Mouse (Mus musculus): ENCODE data around the gene Cenpp. TPM values are rescaled to one million over a fixed set of nuclear protein-coding genes. Genes with fewer than 3 reads are reported as not detected.

Gene Cenpp
- polyA plus RNA-seq, 1 experiment, result 11.2 TPM

DNA sequence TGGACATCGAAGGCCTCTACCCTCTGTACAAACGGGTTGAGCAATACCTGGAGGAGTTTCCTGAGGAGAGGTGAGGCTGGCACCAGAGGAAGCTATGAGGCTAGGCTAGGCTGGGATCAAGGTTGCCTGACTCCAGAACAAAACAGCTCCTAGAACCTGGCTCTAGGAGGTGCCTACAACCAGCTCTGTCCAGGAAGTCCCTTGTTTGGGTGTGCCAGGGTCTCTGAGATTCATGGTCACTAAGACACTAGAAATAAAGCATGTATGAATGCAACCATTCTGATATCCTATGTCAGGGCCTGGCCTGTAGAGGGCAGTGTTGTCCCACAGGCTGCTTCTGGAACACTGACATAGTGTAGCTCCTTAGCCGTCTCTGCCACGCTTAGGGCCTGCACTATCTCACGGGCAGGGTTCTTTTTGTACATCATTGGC is 203.3 kb downstream of the Cenpp start:
- TF ChIP-seq USF1 (IDR thresholded peaks at IDR 0.05; ENCODE audit: low read depth), result no peak
- TF ChIP-seq CTCF (IDR thresholded peaks at IDR 0.05; ENCODE audit: control insufficient read depth, insufficient read depth, insufficient read length), result peak; percentile 81
- Histone ChIP-seq H3K79me3 (ENCODE audit: low read depth) (no peaks in the 10 kb centered on the region), H3K27me3 (ENCODE audit: control insufficient read depth, insufficient read depth, insufficient read length) (no peaks in the 10 kb centered on the region), H3K4me3 (ENCODE audit: insufficient read depth, poor library complexity, severe bottlenecking) (no peak overlapping the region), H3K36me3 (ENCODE audit: control insufficient read depth, insufficient read depth) (peaks cover 43% of the 10 kb centered on the region), H3K79me2 (ENCODE audit: control insufficient read depth, insufficient read depth) (no peaks in the 10 kb centered on the region), H3ac (ENCODE audit: control insufficient read depth, insufficient read length, low read depth) (no peak overlapping the region)

- Histone ChIP-seq H3K27me3 (ENCODE audit: control insufficient read depth, insufficient read depth, insufficient read length) (no peaks in the 10 kb centered on the region), H3K79me2 (ENCODE audit: control insufficient read depth, insufficient read depth) (no peaks in the 10 kb centered on the region), H3ac (ENCODE audit: control insufficient read depth, insufficient read length, low read depth) (no peak overlapping the region), H3K79me3 (ENCODE audit: low read depth) (no peaks in the 10 kb centered on the region), H3K4me3 (ENCODE audit: insufficient read depth, poor library complexity, severe bottlenecking) (no peak overlapping the region), H3K36me3 (ENCODE audit: control insufficient read depth, insufficient read depth) (peaks cover 36% of the 10 kb centered on the region)
- no peak for TF ChIP-seq MYOD1 (IDR thresholded peaks at IDR 0.05; ENCODE audit: control insufficient read depth, insufficient read length, low read depth)
- TF ChIP-seq MYOG (IDR thresholded peaks at IDR 0.05; ENCODE audit: control insufficient read depth, extremely low read depth, insufficient read length), result no peak
- TF ChIP-seq MAX (IDR thresholded peaks at IDR 0.05), result no peak
- no peak for TF ChIP-seq CTCF (IDR thresholded peaks at IDR 0.05; ENCODE audit: control insufficient read depth, insufficient read depth, insufficient read length)
- no peak for TF ChIP-seq CEBPB (IDR thresholded peaks at IDR 0.05; ENCODE audit: low read depth)
- no peak for TF ChIP-seq USF1 (IDR thresholded peaks at IDR 0.05; ENCODE audit: low read depth)
- TF ChIP-seq FOSL1 (IDR thresholded peaks at IDR 0.05; ENCODE audit: insufficient read depth, low read length, poor library complexity, severe bottlenecking), result no peak
Measured at GRCm38 (mm10) chr13:49444451-49444850, 208.1 kb downstream of the Cenpp start.

DNA sequence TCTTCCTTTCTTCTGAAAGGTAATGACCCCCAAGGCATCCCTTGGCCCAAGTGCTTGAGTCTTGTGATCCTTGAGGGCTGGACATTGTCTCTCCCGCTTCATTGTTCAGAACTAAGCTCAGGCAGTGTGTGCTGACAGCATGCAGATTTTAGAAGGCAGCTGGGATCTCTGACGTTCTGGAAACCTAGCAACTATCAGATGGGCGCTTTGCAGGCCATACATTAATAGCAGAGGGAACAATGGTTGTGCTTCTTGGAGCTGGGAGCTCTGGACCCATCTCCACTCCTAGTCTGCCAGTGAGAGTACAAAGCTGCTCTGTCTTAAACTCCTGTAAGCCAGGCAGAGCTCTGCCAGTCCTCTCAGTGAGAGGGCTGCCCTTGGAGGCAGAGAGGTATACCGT is 216.4 kb downstream of the Cenpp start:
- H3K4me3 ChIP-seq (ENCODE audit: insufficient read depth, poor library complexity, severe bottlenecking), result no peak overlapping the region
- peaks cover 52% of the 10 kb centered on the region for H3K36me3 ChIP-seq (ENCODE audit: control insufficient read depth, insufficient read depth)
- no peak overlapping the region for H3ac ChIP-seq (ENCODE audit: control insufficient read depth, insufficient read length, low read depth)
- no peaks in the 10 kb centered on the region for H3K27me3 ChIP-seq (ENCODE audit: control insufficient read depth, insufficient read depth, insufficient read length)
- H3K79me3 ChIP-seq (ENCODE audit: low read depth), result peaks cover 7% of the 10 kb centered on the region
- peaks cover 20% of the 10 kb centered on the region for H3K79me2 ChIP-seq (ENCODE audit: control insufficient read depth, insufficient read depth)
- TF ChIP-seq MAX (IDR thresholded peaks at IDR 0.05) (no peak), USF1 (IDR thresholded peaks at IDR 0.05; ENCODE audit: low read depth) (no peak), MYOG (IDR thresholded peaks at IDR 0.05; ENCODE audit: control insufficient read depth, extremely low read depth, insufficient read length) (no peak), MYOD1 (IDR thresholded peaks at IDR 0.05; ENCODE audit: control insufficient read depth, insufficient read length, low read depth) (no peak), CTCF (IDR thresholded peaks at IDR 0.05; ENCODE audit: control insufficient read depth, insufficient read depth, insufficient read length) (no peak), CEBPB (IDR thresholded peaks at IDR 0.05; ENCODE audit: low read depth) (no peak), FOSL1 (IDR thresholded peaks at IDR 0.05; ENCODE audit: insufficient read depth, low read length, poor library complexity, severe bottlenecking) (no peak)

DNA sequence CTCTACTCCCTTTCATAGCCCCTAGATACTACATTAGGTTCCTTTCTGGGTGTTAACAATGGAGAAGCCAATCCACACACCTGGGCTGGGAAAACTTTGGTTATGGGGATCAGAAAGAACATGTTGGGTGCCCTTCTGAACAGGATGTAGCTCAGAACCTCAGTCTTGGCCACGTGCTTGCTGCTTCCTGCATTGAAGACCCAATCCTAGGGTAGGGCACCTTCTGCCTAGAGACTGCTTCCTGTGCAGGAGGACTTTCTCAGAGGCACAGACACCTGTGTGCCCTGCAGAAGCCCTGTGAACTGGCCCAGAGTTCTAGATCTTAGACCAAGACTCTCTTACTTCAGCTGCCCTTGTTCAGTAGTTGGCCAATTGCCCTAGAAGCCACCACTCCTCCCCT is 216.8 kb downstream of the Cenpp start:
- TF ChIP-seq CTCF (IDR thresholded peaks at IDR 0.05; ENCODE audit: control insufficient read depth, insufficient read depth, insufficient read length), result no peak
- TF ChIP-seq MAX (IDR thresholded peaks at IDR 0.05), result no peak
- no peak for TF ChIP-seq MYOG (IDR thresholded peaks at IDR 0.05; ENCODE audit: control insufficient read depth, extremely low read depth, insufficient read length)
- no peak for TF ChIP-seq MYOD1 (IDR thresholded peaks at IDR 0.05; ENCODE audit: control insufficient read depth, insufficient read length, low read depth)
- TF ChIP-seq USF1 (IDR thresholded peaks at IDR 0.05; ENCODE audit: low read depth), result no peak
- TF ChIP-seq CEBPB (IDR thresholded peaks at IDR 0.05; ENCODE audit: low read depth), result no peak
- TF ChIP-seq FOSL1 (IDR thresholded peaks at IDR 0.05; ENCODE audit: insufficient read depth, low read length, poor library complexity, severe bottlenecking), result no peak
- Histone ChIP-seq H3K36me3 (ENCODE audit: control insufficient read depth, insufficient read depth) (peaks cover 52% of the 10 kb centered on the region), H3K4me3 (ENCODE audit: insufficient read depth, poor library complexity, severe bottlenecking) (no peak overlapping the region), H3K79me3 (ENCODE audit: low read depth) (peaks cover 8% of the 10 kb centered on the region), H3ac (ENCODE audit: control insufficient read depth, insufficient read length, low read depth) (no peak overlapping the region), H3K79me2 (ENCODE audit: control insufficient read depth, insufficient read depth) (peaks cover 24% of the 10 kb centered on the region), H3K27me3 (ENCODE audit: control insufficient read depth, insufficient read depth, insufficient read length) (no peaks in the 10 kb centered on the region)

GRCm38 (mm10) chr13:49433268-49434029 is 219.1 kb downstream of the Cenpp start:
- peaks cover 23% of the 10 kb centered on the region for H3K79me3 ChIP-seq (ENCODE audit: low read depth)
- no peaks in the 10 kb centered on the region for H3K27me3 ChIP-seq (ENCODE audit: control insufficient read depth, insufficient read depth, insufficient read length)
- no peak overlapping the region for H3ac ChIP-seq (ENCODE audit: control insufficient read depth, insufficient read length, low read depth)
- no peak overlapping the region for H3K4me3 ChIP-seq (ENCODE audit: insufficient read depth, poor library complexity, severe bottlenecking)
- TF ChIP-seq USF1 (IDR thresholded peaks at IDR 0.05; ENCODE audit: low read depth) (no peak), CEBPB (IDR thresholded peaks at IDR 0.05; ENCODE audit: low read depth) (no peak), FOSL1 (IDR thresholded peaks at IDR 0.05; ENCODE audit: insufficient read depth, low read length, poor library complexity, severe bottlenecking) (no peak), MYOG (IDR thresholded peaks at IDR 0.05; ENCODE audit: control insufficient read depth, extremely low read depth, insufficient read length) (no peak), CTCF (IDR thresholded peaks at IDR 0.05; ENCODE audit: control insufficient read depth, insufficient read depth, insufficient read length) (no peak), MYOD1 (IDR thresholded peaks at IDR 0.05; ENCODE audit: control insufficient read depth, insufficient read length, low read depth) (no peak), MAX (IDR thresholded peaks at IDR 0.05) (no peak)
- peaks cover 47% of the 10 kb centered on the region for H3K79me2 ChIP-seq (ENCODE audit: control insufficient read depth, insufficient read depth)
- peaks cover 48% of the 10 kb centered on the region for H3K36me3 ChIP-seq (ENCODE audit: control insufficient read depth, insufficient read depth)

All from C2C12 (cell line).